Mouse (Mus musculus) kidney, postnatal 4 days (tissue): Measurements from ENCODE around the gene Uqcr11.

ENCODE experiments used
- DNase-seq, 2 experiments: peaks; one replicate each; pipeline ENCODE4 v3.0.0; 2021; ENCODE audit warnings: mixed read lengths in 2 of 2

Gene Uqcr11

DNA sequence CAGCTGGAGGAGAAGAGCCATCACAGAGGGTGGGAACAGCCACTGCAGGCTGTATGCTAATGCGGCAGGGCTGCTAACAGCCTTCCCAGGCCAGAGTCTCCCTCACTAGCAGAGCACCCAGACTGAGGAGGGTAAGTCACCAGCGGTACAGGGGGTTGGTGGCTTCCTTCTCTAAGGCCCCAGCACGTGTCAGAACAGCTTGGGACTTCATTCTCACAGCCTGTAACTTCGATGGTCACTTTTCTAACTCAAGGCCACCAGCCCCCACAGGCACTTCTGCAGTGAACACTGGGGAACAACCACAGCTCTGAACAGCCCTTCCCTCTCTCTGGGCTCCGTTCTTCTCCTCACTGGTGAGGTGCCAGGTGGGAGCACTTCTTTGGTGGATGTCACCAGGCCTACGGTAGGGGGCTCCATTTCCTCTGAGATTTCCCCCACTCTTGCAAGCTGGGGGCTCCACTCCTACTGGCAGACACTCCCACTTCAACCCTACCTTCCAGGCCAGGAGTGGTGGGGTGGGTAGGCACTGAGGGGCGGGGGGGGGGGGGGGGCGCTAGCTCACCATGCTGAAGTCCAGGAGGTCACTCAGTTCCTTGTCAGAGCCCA, 23.8 kb upstream of the Uqcr11 start:
- no peak for DNase-seq

DNA sequence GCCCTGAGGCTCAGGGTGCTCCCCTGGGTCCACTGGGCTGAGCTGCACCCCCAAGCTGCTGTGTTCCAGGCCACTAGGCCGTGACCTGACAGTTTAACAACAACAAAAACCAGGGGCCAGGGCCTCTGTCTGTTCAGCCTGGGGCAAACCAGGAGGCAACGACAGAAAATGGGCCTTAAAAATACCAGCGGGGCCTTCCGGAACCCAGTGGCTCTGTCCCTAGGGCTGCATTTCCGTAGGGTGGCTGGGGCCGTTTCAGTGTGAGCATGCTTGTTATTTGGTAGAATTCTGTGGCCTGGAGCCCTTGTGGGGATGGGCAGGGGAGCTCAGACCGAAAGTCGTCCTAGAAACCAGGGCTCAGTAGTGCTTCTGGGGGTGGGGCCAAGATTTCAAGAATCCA, 23.2 kb upstream of the Uqcr11 start:
- no peak for DNase-seq

DNA sequence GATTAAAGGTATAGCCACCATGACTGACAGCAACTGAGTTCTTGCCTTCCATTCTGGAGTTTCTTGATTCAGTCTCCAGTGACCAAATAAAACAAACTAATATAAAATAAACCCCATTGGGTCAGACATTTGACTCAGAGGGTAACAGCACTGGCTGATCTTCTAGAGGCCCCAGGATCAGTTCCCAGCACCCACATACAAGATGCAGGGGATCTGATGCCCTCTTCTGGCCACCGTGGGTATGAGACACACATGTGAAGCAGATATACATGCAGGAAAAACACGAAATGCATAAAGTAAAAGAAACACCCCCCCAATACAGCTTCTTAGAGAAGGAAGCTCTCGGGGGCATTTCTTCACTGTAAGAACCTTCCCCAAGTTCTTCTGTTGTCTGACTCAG, 18.4 kb upstream of the Uqcr11 start:
- DNase-seq, result no peak

DNA sequence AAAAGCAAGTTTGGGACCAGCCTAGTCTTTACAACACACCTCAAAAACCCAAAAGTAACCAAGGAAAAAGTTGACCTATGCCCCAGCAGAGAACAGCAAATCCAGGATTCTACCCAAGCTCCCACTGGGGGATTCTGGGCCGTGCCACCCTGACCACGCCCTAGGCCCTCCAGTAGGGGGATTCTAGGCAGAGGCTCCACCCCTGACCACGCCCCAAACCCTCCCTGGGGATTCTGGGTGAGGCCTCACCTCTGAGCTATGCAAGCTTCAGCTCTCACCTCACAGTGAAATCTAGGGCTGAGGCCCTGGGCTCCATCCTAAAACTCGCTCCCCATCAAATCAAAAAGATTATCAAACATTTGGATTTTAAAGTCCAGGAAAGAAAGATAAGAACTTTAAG, 16.9 kb upstream of the Uqcr11 start:
- DNase-seq, result peak; percentile 64 to 70

DNA sequence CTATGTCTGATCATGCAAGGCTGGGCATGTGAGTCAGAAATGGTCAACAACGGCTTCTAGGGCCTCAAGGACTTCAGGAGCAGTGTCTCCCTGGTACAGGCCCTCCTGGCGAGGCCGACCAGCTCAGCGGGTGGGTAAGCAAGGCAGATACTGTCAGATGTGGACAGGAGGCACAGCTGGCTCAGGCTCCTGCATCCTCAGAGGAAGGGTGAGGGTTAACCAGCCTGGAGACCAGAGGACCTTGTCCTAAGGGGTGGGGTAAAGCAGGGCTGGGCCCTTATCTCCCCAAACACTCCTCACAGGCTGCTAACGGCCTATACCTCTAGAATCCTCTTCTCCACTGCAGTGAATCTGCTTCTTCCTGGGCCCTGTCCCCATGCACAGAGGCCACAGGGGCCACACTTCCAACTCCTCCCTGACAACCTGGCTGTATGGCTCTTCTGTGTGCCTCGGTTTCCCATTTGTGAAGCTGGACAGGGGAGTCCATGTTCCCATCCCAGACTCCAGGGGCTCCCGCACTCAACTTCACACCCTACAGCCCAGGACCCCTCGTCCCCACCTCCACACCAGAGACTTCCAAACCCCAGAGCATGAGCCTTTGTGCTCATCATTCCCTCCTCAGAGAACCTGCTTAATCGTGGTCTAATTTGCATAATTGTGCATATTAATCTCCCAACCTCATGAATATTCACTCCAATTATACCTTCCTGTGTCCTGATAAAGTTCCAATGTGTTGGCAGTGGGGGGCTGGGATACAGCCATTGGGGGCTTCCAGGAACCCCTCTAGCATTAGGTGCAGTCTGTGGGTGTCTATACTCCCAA, 15.2 kb upstream of the Uqcr11 start:
- DNase-seq, result no peak

DNA sequence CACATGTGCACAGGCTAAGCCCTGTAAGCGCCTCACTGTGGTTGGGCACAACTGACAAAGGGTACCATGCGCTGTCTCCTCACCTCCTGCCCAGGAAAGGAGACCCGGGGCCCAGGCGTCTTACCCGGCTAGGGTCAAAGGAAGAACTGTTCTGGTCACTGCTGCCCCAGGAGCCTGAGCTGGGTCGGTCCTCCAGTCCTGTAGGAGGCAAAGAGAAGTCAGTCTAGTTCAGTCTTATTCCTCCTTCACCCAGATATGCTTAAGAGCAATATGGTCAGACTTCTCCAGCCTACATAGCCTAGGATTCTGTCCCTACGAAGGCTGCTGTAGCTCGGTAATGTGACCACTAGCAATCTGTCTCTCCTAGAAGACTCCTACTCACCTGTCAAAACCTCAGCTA, 14.6 kb upstream of the Uqcr11 start:
- no peak for DNase-seq

DNA sequence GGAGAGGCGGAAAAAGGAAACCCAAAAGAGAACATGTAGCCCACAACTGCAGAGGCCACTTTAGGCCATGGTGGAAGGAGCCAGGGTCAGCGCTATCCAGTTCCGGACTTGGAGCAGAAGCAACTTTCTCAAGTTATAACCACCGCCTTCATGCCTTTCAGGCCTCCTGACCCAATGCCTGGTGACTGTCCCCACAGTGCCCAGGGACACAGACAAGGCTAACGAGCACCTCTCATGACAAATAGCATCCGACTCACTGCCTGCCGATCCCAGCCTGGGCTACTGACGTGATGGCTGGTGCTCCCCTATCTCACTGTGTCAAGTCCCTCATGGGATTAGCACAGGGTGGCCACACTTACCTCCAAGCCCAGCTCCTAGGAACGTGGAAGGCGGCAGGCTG, 14.1 kb upstream of the Uqcr11 start:
- no peak for DNase-seq

DNA sequence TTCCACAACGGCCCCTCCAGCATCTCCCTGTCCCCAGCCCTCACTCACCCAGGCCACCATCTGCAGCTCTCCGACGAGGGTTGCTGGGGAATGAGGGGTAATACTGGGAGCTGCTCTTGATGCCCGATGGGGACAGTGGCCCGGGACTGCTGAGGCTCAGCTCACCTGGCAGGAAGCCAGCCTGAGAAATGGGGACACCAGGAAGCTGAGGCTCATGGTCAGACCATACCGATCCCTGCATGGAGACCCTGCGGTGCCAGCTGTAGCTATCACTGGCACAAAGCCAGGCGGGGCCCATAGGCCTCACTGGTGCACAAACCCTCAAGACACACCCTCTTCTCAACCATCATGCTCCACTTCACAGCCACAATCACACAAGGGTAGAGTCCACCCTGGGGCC, 12.8 kb upstream of the Uqcr11 start:
- no peak for DNase-seq

DNA sequence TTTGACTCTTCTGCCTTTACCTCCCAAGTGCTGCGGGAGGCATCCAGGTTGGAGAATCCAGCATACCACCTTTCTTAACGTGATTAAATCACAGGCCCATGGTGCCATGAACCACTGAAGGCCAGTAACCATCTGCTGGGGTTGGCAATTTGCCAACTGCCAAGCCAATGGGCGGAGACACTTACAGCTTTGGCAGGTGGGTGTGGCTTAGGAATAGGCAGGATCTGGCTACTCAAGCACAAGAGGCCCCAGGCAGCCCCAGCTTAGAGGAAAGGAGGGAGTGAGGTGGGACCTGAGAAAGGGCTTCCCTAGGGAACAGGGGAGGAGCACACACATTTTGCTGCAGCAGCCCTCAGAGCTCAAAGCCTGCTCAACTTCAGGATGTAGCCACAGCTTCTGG, 11.7 kb upstream of the Uqcr11 start:
- peak; percentile 53 to 66 for DNase-seq

DNA sequence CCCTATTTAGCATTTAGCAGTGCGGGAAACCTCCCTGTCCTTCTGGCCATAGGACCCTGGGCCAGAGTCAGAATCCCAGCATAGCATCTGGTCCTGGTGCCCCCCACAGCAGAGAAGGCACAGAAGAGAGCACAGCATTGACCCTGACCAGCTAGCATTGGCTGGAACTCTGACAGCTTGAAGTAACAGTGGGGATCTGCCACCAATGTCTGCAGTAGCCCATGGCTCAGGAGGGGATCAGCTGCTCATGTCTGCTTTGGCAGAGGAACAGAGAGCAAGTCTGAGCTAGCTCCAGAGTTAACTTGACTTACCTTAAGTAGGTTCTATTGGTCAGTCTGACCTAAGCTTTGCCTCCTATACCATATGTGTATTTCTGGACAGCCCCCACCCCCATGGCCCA, 11.2 kb upstream of the Uqcr11 start:
- no peak for DNase-seq

DNA sequence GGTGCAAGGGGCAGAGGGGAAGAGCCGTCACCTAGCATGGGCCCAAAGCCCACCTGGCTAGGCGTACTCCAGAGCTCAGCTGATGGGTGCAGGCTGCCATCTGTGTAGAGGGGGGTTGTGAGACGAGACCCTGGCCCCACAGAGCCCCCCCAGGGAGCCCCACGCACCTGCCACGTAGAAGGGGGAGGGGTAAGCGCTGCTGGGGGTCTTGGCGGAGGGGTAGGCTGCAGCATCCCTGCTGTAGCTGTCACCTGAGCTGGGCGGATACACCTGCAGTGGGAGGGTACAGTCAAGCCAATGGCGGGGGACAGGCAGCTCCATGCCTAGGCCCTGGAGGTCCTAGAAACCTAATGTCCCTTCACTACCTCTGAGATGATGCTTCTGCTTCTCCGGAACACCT, 10.7 kb upstream of the Uqcr11 start:
- DNase-seq, result no peak

DNA sequence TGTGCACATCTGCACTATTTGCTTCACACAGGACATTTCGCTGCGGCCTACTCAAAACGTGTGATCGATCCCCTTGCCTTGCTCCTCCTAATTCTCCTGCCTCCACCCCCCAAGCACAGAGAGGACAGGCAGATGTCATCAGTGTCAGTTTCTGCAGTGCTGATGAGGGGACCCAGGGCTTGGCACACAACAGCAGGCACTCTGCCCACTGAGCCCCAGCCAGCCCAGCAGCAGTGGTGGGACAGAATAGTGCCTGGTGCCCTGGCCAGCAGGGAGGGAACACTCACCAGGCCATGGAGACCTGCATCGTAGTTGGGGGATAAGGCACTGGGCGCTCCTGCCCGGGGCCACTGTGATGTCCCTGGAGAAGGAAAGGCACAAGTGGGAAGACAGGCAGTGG, 8.9 kb upstream of the Uqcr11 start:
- DNase-seq, result no peak

DNA sequence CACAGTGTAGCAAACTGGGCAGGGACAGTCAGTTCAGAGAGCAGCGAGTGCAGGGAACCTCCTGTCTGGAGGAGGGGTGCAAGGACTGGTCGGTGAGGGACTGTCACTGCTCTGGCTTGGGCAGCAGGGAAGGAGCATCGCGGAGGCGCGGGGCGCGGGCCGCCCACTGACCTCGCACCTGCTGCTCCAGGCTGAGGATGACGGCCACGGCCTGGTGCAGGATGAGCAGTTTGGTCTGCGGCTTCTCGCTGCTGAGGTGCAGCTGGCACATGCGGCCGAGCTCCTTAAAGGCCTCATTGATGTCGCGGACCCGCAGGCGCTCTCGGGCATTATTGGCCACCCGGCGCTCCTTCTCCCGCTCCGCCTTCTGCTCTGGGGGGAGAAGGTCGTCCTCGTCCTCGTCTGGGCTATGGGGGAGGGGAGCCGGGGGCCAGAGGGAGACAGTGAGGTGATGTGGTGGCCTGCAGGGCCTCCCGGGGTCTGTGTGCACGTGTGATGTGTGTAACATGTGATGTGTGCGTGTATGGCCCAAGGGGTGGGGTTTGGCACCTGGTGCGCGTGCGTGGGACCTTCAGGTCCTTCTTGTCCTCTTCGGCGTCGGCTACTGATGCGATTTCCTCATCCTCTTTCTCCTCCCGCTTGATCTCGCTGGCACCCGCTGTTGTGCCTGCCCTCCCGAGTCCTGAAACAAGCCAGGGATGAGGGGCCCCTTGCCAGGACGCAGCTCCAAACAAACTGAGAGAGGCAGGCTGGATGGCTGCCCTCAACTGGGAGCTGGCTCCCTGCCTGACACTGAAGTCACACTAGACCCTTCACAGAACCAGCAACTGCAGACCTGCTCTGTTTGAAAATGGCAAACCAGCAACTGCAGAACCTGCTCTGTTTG, 6.3 kb upstream of the Uqcr11 start:
- DNase-seq, result no peak

DNA sequence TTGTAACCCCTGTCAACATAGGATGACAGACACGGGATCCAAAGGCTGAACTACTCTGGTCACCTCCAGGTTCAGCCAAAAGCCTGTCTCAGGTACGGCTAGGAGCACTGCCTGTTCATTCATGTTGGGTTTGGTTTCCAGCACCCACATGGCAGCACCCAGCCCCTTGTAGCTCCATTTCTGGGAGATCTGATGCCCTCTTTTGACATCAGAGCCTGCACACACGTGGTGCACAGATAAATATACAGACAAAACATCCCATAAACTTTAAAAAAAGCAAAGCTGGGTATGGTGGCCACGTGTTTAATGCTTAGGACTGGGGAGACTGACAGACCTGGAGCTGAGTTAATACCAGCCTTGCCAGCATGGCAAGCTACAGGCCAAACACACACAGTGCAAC, 1.3 kb upstream of the Uqcr11 start:
- DNase-seq, result no peak

DNA sequence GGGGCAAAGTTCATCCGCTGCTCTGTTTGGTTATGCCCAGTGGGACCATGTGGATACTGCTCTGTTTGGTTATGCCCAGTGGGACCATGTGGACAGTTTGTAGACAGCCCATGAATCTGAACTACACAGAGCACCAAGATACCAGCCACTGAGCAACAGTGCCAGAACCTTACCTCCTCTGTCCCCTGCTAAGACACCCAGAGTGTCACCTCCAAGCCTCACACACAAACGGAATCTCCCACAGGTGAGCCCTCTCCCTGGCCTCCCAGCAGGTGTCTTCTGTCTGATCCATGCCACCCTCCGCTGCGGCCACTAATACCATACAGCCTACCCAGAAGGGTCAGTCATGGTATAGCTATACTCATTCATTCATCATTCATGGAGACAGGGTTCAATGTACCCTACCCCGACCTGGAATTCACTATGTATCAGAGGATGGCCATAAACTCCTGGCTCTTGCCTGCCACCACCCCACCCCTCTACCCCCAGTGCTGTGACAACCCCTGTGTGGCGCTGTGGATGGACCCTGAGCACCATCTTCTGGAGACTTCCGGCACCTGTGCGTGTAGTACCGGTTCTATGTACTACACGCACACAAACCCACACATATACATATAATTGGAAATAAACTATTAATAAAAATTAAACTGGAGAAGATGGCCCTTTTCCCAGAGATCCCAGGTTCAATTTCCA, 1.0 kb downstream of the Uqcr11 start:
- peak in 1 of 2 experiments; percentile 54 for DNase-seq

DNA sequence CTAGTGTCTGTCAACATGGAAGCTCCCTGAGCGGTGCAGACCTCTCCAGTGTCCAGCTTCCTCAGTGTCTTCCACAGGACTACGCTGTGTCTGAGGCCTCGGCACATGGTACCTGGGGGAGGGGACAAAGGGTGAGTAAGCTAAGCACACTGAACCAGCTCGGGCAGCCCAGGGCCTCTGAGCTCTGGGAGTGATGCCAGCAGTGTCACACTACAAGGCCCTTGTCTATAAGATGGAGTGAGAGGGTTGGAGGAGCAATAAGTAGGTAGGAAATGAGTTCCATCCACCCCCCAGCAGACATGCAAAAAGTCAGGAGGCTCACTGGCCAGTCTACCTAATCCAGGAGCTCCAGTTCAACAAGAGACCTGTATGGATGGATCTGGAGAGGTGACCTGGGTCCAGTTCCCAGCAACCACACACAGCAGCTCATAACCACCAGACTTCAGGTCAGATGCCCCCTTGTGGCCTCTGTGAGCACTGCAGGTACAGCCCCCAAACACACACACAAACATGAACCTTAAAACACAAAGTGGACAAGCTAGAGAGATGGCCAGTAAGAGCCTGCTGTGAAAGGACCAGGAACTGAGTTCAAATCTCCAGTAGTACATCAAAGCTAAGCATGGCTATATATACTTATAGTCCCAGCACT, 3.5 kb downstream of the Uqcr11 start:
- DNase-seq, result peak; percentile 51 to 55

DNA sequence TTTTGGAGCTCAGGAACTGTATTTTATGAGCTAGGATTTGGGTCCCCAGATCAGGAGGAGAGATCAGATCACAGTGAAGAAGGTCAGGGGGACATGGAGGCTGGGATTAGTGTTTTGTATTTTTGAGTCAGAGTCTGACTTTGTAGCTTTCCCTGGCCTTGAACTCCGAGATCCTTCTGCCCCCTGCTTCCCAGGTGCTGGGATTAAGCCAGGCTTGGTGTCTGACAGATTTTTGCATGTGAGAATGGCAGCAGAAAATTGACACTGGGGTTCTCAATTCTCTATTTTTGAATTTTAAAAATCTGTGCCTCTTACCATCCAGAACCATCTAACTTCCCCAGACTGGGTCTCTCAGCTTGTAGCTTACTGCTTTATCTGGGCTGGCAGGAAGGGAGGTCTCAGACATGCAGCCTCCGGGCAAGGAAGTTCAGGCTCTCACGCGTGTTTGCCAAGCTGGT, 5.9 kb downstream of the Uqcr11 start:
- no peak for DNase-seq

DNA sequence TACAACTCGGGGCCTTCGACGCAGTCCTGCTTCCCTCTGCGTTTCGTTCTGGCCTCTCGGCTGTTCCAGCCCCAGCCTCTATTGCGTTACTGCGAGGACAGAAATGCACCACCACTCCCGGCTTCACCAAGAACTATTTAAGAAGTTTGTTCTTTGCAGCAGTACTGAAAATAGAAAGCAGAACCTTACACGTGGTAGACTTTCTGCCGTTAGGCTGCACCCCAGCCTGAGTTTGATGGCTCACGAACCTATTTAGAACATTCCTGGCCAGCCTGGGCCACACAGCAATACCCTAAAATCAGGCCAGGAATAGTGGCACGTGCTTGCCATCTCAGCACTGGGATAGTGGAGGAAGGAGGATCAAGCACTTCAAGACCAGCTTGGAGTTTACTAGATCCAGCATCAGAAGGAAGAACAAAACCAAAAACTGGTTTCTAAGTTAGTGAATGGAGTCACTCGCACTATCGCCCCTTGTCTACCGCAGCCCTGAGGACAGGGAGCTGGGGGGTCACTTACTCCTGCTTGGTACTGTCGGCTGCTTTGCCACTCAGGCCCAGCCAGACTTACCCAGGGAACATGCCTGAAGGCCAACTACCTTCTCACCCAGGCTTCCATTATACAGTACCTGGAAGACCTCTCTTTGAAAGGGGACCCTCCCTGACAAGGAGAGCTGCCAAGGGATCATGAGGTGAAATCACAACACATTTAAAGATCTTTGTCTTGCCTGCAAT, 6.5 kb downstream of the Uqcr11 start:
- no peak for DNase-seq

DNA sequence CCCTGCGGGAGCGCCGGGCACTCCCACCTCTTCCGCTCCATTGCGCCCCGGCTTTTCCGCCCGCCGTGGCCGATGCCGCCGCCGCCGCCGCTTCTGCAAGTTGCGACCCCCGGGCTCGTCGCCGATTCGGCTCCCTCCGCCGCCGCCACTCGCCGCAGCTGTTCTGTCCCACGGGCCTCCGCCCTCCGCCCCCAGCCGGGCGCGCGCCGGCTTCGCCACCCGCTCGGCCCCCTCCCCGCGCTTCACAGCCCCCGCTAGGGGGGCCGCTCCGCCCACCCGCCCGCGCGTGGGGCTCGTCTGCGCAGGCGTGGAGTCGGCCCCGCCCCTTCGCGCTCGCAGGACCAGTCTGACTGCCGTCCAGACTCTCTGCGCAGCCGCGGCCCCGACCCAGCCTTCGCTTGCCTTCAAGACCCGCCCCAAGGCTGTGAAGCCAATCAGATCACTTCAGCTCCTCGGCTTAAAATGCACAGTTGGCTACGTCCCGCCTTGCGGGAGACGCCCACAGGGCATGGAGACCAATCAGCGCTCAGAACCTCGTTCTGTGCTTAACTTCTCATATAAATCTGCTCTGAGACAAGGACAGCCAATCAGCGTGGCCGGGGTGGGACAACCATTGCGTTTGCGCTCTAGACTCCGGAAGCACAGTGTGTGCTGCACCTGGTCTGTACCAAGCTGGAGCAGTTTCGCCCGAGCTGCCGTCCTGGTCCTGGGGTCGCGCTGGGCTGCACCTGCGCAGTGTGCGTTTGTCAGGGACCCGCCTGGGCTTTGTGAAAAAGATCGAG, 7.2 kb downstream of the Uqcr11 start, which contains the start of gene Mbd3:
Mbd3 (minus strand) TSS at position 360 of the 782 bp plus-strand sequence.
- peak; percentile 99 to 100 for DNase-seq

DNA sequence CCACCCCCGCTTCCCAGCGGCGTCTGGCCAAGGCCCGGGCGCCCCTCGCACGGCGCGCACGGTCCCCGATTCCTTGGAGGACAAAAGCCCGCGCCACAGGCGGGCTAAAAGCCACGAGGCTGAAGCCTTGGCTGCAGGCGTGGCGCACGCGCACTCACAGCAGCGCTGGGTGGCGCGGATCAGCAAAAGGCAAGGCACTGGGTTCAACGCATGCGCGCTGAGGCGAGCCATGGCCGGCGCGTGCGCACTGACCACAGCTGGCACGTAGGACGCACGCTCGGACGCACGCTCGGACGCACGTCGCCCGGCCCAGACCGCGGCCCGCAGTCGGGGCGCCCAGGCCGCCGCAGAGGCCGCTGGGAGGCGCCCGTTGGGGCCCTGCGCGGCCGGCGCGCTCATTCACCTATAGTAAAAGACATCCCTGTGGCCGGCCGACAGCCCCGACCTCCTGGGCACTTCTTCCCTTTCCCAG, 7.9 kb downstream of the Uqcr11 start:
- DNase-seq, result peak; percentile 99

DNA sequence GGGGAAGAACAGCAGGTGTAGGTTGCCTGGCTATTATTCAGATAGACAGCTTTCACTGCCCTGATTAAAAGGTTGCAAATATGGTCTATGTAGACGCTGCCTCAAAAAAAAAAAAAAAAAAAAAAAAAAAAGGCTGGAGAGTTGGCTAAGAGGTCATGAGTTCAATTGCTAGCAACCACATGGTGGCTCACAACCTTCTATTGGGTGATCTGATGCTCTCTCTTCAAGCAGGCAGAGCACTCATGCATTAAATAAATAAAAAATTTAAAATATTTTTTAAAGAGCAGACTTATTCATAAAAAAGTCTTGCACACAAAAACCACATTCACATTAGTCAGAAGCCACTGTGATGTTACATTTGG, 8.5 kb downstream of the Uqcr11 start:
- DNase-seq, result no peak
